Mouse (Mus musculus) v-Abl transformed pro-B cells (cell line): ENCODE data around the gene Abtb2.

ENCODE experiments used
- in situ Hi-C, 2 experiments: fragments of 400-800 bp; cut with MboI; formaldehyde crosslinking; loops; one replicate each; pipeline ENCODE4 v1.15.1; 2025; ENCODE audit not compliant: unreplicated experiment in 2 of 2

Gene Abtb2

DNA sequence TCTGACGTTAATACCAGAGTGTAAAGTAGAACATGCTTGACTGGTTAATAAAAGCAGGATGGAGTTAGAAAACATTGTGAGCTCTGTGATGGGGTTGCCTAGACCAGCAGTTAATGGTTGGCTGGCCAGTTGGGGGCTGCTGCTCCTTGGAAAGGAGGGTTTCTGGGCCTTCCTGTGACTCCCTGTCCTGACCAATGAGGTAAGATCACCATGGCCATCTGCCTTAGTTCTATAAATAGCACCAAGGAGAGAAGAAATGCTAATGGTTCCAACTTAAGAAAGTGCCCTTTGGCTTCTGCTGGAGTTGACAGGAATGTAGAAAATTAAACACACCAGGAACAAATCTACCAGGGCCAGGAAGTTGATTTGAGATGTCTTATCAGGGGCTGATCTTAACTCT lies 42.8 kb downstream of the Abtb2 start:
- in situ Hi-C loops = no loop called here

DNA sequence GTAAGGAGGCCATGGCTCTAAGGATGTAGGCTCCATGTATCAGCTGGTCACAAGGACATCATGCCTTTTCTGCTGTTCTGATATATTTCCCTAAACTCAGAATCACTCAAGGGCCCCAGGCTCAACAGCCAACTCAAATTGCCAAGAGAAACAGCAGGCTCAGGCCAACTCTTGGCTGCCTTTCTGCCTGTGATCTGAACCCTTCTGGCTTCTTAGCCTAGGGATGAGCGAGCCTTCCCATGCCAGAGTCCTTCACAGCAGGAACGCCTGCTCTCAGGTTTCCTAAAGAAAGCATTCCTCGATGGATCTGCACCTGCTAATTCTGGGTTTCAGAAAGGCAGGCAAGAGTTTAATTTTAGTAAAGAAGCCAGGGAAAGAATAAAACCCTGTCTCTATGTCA lies 43.4 kb downstream of the Abtb2 start:
- in situ Hi-C loops = no loop called here

GRCm38 (mm10) chr2:103610831-103611535 lies 44.9 kb downstream of the Abtb2 start:
- in situ Hi-C loops = no loop called here

GRCm38 (mm10) chr2:103613865-103614264 lies 47.8 kb downstream of the Abtb2 start:
- in situ Hi-C loops = no loop called here

GRCm38 (mm10) chr2:103615028-103615427 lies 48.9 kb downstream of the Abtb2 start:
- in situ Hi-C loops = no loop called here

DNA sequence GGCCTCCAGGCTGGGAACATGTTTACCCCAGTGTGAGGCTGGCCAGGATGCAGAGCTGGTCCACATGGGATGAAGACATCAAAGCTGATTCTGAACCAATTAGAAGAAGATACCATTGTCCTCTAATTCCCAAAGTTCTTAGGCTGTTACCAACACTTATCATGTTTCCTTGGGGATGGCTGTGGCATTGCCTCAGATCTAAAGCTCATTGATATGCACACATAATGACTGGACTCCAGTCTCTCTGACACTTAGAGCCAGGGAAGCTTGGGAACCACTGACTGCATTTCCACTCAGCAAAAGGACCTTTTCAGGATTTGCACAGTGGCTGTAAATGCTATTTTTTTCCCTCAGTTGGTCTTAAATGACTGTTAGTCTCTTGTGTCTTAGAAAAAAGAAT lies 52.3 kb downstream of the Abtb2 start:
- in situ Hi-C loops = no loop called here

- in situ Hi-C loops = no loop called here
Measured at GRCm38 (mm10) chr2:103622950-103623349, 56.8 kb downstream of the Abtb2 start.

DNA sequence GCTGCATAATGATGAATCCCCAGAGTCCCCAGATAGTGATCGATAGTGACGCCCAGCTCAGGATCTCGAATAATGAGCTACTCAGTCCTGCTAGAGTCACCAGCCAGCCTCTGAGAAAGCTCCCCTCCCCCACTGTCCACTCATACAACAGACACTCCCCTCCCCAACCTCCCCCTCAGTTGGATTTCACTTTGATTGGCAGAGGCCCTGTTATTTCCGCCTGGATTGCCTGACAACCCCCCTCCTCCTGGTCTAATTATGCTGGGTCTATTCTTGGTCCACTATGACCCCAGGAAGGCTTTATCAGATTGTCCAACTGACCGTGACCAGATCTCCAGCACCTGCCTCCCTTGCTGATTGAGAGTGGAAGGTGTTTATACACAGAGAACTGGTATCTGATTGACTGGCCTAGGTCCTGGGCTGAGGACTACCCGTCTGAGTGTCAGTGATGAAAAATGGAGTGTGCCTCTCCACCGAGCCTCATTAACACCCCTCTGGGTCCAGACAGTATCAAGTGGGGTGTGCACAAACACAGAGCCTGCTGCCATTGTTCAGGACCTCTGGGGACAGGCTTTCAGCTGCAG lies 59.3 kb downstream of the Abtb2 start:
- in situ Hi-C loops = no loop called here

- in situ Hi-C loops = no loop called here
Measured at GRCm38 (mm10) chr2:103627101-103627500, 61.0 kb downstream of the Abtb2 start.

DNA sequence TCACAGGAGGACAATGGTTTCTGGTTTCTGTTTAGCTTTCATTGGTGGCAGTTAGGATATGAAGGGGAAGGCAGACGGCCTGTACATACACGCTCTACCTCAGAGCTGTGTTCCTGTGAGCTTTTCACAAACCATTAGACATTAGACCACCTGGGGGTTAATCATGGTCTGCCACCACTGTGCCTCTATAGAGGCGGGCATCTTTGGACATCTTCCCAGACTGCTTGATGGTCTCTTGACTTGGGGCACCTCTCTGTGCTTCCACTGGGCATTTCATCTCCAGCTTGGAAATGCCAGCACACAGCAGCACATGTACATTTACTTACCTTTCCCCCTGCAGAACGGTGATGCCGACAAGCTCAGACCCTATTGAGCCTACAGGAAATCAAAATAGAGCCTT lies 63.8 kb downstream of the Abtb2 start:
- in situ Hi-C loops = no loop called here

GRCm38 (mm10) chr2:103631293-103631717 lies 65.2 kb downstream of the Abtb2 start:
- in situ Hi-C loops = no loop called here

DNA sequence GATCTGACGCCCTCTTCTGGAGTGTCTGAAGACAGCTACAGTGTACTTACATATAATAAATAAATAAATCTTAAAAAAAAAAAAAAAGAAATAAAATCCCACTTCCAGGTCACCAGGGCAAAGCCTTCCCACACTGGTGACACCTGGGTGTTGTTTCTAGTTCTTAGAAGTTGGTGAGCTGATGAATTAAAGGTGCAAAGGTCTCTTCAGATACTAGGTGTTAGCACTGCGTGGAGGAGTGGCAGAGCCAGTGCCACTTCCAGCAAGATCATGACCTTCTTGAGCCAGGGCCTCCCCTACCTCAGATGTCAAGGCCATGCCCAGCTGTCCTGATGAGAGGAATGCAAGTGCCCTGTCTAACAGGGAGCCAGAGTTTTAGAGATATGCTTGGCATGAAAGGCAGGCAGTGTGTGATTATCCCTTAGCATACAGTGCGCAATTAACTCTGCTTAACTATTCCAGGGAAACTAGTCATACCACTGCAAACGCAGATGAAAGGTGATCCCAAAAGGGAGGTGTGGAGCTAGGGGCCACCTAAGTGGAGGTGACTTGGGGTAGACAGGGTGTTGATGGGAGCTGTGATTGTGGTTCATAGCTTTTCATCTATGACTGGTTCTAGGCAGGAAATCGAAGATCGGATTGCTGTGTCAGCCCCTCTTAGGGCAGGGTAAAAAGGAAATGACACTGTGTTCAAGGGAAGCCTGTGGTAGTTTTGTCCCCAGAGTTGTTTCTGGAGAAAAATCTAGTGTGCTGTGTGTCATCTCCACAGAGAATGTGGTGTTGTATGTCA lies 66.2 kb downstream of the Abtb2 start:
- in situ Hi-C loops = no loop called here

- in situ Hi-C loops = no loop called here
Measured at GRCm38 (mm10) chr2:103632926-103633250, 66.8 kb downstream of the Abtb2 start.

- in situ Hi-C loops = no loop called here
Measured at GRCm38 (mm10) chr2:103635731-103636487, 69.8 kb downstream of the Abtb2 start.

- in situ Hi-C loops = no loop called here
Measured at GRCm38 (mm10) chr2:103637385-103637784, 71.3 kb downstream of the Abtb2 start.

DNA sequence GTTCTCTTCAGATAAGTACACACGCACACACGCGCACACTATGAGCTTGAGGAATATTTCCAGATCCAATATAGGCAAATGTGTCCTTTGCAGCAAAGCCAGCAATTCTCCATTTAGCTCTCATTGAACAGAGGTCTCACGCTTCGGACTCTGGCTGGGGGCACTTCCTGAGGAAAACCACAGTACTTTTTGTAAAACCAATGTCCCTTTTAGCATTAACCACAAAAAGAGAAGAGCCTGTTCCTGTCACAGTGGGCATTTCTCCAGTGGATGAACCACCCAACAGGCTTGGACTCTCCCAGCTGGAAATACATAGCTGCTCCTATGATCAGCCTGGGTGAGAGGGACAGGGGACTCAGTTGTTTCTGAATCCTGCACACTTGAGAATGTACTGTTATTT lies 71.8 kb downstream of the Abtb2 start:
- in situ Hi-C loops = no loop called here

GRCm38 (mm10) chr2:103639701-103640100 lies 73.6 kb downstream of the Abtb2 start:
- in situ Hi-C loops = no loop called here

GRCm38 (mm10) chr2:103640861-103641260 lies 74.8 kb downstream of the Abtb2 start:
- in situ Hi-C loops = no loop called here

- in situ Hi-C loops = no loop called here
Measured at GRCm38 (mm10) chr2:103643584-103644211, 77.6 kb downstream of the Abtb2 start.

DNA sequence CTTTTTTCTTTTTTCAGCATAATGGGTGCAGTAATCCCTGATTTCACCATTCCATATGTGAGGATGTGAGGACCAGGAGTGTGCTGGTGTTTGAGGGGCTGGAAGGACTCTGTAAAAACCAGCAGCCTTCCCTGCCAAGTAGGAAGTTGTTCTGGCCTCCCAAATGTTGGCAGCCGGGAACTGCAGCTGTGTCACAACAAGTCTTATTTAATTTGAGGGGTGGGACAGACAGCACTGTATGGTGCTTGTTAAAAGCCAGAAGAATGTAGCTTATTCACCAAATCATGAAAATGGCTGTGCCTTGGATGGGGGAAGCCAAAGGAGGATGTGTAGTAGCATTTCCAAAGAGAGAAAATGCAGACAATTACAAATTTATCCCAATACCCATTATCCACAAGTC lies 78.3 kb downstream of the Abtb2 start:
- in situ Hi-C loops = no loop called here
